Comparison of ENCODE assay signal across 10 mouse cellular contexts in the genomic region with DNA sequence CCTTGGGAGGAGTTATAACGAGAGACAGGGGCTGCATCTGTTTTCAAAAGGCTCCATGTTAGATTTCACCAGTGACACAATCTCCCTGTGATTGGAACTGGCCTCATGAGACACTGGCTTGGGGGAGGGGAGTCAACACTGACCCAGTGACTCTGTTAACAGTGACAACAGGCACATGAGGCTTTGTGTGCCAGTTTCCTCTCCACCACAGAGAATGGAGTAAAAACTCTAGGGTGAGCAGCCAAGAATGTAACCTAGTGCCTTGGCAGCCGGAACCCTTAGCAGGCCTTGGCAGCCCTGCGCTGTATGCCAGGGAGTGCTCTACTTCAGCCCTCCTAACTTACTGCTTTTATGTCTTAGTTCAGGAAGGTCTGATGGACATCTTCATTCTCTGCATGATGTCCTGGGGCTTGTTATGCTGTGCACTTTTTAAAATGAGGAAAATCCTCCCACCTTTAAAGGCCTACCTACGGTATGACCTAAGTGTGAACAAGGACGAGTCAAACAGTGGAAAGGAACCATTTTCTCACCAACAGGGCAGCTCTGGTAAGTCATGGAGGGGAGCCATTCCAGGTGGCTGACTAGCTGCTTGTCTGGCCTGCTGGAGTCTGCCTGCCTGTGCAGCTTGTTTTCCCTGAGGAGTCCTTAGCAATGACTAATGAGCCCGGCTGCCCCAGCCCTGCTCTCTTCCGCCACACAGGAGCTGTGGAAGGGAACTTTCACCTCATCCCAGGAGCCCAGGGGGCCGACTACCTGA. TPM values are rescaled to one million over a fixed set of nuclear protein-coding genes. Genes with fewer than 3 reads are reported as not detected.
A peak's percentile ranks its signal among the peaks of the same experiment; 100 is the strongest.
DNase-seq lines count a peak whose midpoint lies in the region; ATAC-seq lines count a peak whose summit lies in the region.
"Had no signal": no experiment of that assay in that cellular context is flagged by ENCODE, and none has a peak within 500 bp of the region (broad histone marks: within the 10 kb centered on the region; RNA-seq: fewer than 3 reads in every experiment).

No protein-coding gene starts in this region.

- no peak overlapping the region for H3K27ac ChIP-seq in heart, embryonic 10.5 days
- H3K27ac ChIP-seq in limb, embryonic 11.5 days (replicated peaks; ENCODE audit: low read depth, low read length): no peak overlapping the region
- H3K27ac ChIP-seq: liver, embryonic 13.5 days had no signal

- 63% methylated on average over 8 of the region's 8 CpGs for WGBS in heart, embryonic 10.5 days
- 72% methylated on average over 8 of the region's 8 CpGs for WGBS in limb, embryonic 11.5 days

- peak; percentile 96 for DNase-seq in heart, adult 11 months
- no peak for DNase-seq in heart, embryonic 10.5 days (ENCODE audit: low spot score)
- DNase-seq in Muller cell, postnatal 12 days (ENCODE audit: inconsistent ontology term): peak; percentile 73
- peak; percentile 49 to 69 for DNase-seq in cerebellum, adult 18-20 months
- DNase-seq in limb, embryonic 11.5 days (ENCODE audit: low spot score): no peak
- no peak for DNase-seq in spleen, adult 12 weeks (ENCODE audit: low spot score)
- DNase-seq in kidney, adult 18-20 months: no peak
- no peak for DNase-seq in left cerebral cortex, adult 11 months (ENCODE audit: low spot score)
- DNase-seq: gastrocnemius, postnatal 25 days; liver, embryonic 13.5 days had no signal

- peaks cover 9% of the 10 kb centered on the region; the same call in 1 of the 2 replicates for H3K36me3 ChIP-seq in heart, embryonic 10.5 days
- no peaks in the 10 kb centered on the region for H3K36me3 ChIP-seq in limb, embryonic 11.5 days (ENCODE audit: control insufficient read depth, insufficient read depth, low read length)
- H3K36me3 ChIP-seq: liver, embryonic 13.5 days had no signal

- H3K4me3 ChIP-seq in heart, embryonic 10.5 days: no peak overlapping the region
- no peak overlapping the region for H3K4me3 ChIP-seq in limb, embryonic 11.5 days (ENCODE audit: low read depth, low read length)
- H3K4me3 ChIP-seq: liver, embryonic 13.5 days had no signal

- H3K27me3 ChIP-seq in heart, embryonic 10.5 days (ENCODE audit: insufficient read depth, poor library complexity, severe bottlenecking): no peaks in the 10 kb centered on the region
- H3K27me3 ChIP-seq in limb, embryonic 11.5 days (ENCODE audit: control insufficient read depth, insufficient read depth, low read length): no peaks in the 10 kb centered on the region
- H3K27me3 ChIP-seq: liver, embryonic 13.5 days had no signal

- H3K9ac ChIP-seq in limb, embryonic 11.5 days (ENCODE audit: low read length): no peak overlapping the region
- H3K9ac ChIP-seq: liver, embryonic 13.5 days had no signal

- no peaks in the 10 kb centered on the region for H3K9me3 ChIP-seq in heart, embryonic 10.5 days
- no peaks in the 10 kb centered on the region for H3K9me3 ChIP-seq in limb, embryonic 11.5 days (ENCODE audit: control insufficient read depth, low read length)
- H3K9me3 ChIP-seq: liver, embryonic 13.5 days had no signal

- 0 out of 2 replicates have a peak, but pooled peaks have one; percentile 47 for ATAC-seq in limb, embryonic 11.5 days (ENCODE audit: insufficient number of reproducible peaks, low FRiP score, low TSS enrichment, low read depth)

- peaks cover 47% of the 10 kb centered on the region for H3K4me1 ChIP-seq in heart, embryonic 10.5 days
- 0 out of 2 replicates have a peak, but pooled peaks cover 4% of the 10 kb centered on the region for H3K4me1 ChIP-seq in limb, embryonic 11.5 days (ENCODE audit: control insufficient read depth, insufficient read depth, low read length)

- no peak overlapping the region for H3K4me2 ChIP-seq in limb, embryonic 11.5 days (ENCODE audit: low read depth, severe bottlenecking)
- H3K4me2 ChIP-seq: liver, embryonic 13.5 days had no signal

RNA-seq across cellular contexts. Expression of a gene that starts 57.9 kb away (rescaled TPM):
- polyA plus RNA-seq in heart, embryonic 10.5 days (2016; fragmentation: Nextera tagmentation; extraction: Ambion mirVana): 1.4 and 1.8 TPM in 2 replicates
- polyA plus RNA-seq in limb, embryonic 11.5 days (2014; fragmentation: Nextera tagmentation; extraction: Ambion mirVana): 0.71 and 0.73 TPM in 2 replicates

Comparison
In these comparisons a context has a peak if more than half of its experiments do, and no peak if none do; other contexts are left out.
1. DNase-seq: peak in heart, adult 11 months (single experiment), Muller cell, postnatal 12 days (single experiment) and cerebellum, adult 18-20 months (2 of 2); none in heart, embryonic 10.5 days (single experiment), limb, embryonic 11.5 days (single experiment), spleen, adult 12 weeks (single experiment), kidney, adult 18-20 months (single experiment) and left cerebral cortex, adult 11 months (single experiment).